Mouse (Mus musculus) layer of hippocampus, adult 2 months (tissue): ENCODE measurements around the gene Psmg3. TPM values are rescaled to one million over a fixed set of nuclear protein-coding genes. Genes with fewer than 3 reads are reported as not detected.

Experiments
- DNase-seq, 2 experiments: peaks; one replicate each; pipeline ENCODE4 v3.0.0; 2022; ENCODE audit warnings: low spot score in 2 of 2
- H3K27ac ChIP-seq: fragments of 200-600 bp; 2 replicates; pipeline ENCODE4 v1.8.1; 2022
- H3K4me3 ChIP-seq: fragments of 200-600 bp; 2 replicates; pipeline ENCODE4 v1.8.1; 2022; ENCODE audit warnings: mild to moderate bottlenecking
- CTCF ChIP-seq: fragments of 200-600 bp; conservative IDR thresholded peaks from 2 replicates; pipeline ENCODE4 v1.8.1; 2022; ENCODE audit warnings: antibody characterized with exemption, mild to moderate bottlenecking, moderate library complexity
- total RNA-seq, 2 experiments: library from RNA; stranded (reverse); gene quantifications; 2 replicates each; pipeline ENCODE4 v1.2.3; 2021

Psmg3 gene
- total RNA-seq, 2 experiments from 2014 or later = 20.1 to 20.3 TPM

- TF ChIP-seq CTCF = no peak
- peak overlapping the region; percentile 63 for H3K4me3 ChIP-seq
- H3K27ac ChIP-seq = peak overlapping the region; percentile 88; the same call in 1 of the 2 replicates
- no peak for DNase-seq
Observed at GRCm38 (mm10) chr5:139825947-139826346, 738 bp downstream of the Psmg3 start.

- H3K4me3 ChIP-seq = no peak overlapping the region
- no peak for TF ChIP-seq CTCF
- no peak overlapping the region for H3K27ac ChIP-seq
- DNase-seq = no peak
Observed at GRCm38 (mm10) chr5:139824531-139824930, 2.2 kb downstream of the Psmg3 start.

- Histone ChIP-seq H3K4me3 (no peak overlapping the region), H3K27ac (no peak overlapping the region)
- DNase-seq = no peak
Observed at GRCm38 (mm10) chr5:139821466-139822459, 4.9 kb downstream of the Psmg3 start.

GRCm38 (mm10) chr5:139819538-139820181, 7.0 kb downstream of the Psmg3 start, which contains the start of gene Tmem184a:
TSS of gene Tmem184a (minus strand) at chr5:139819917.
- TF ChIP-seq CTCF = no peak
- no peak for DNase-seq
- Histone ChIP-seq H3K27ac (no peak within 1 kb of the TSS), H3K4me3 (no peak within 1 kb of the TSS)

More at GRCm38 (mm10) chr5:139821466-139822459, 4.9 kb downstream of the Psmg3 start:
- no peak for TF ChIP-seq CTCF

GRCm38 (mm10) chr5:139818801-139819200, 7.9 kb downstream of the Psmg3 start:
- no peak overlapping the region for H3K27ac ChIP-seq

GRCm38 (mm10) chr5:139818056-139818455, 8.6 kb downstream of the Psmg3 start:
- DNase-seq = no peak
- no peak overlapping the region for H3K27ac ChIP-seq
- H3K4me3 ChIP-seq = no peak overlapping the region
- TF ChIP-seq CTCF = no peak

More at GRCm38 (mm10) chr5:139818801-139819200, 7.9 kb downstream of the Psmg3 start:
- H3K4me3 ChIP-seq = no peak overlapping the region
- peak; percentile 70 for TF ChIP-seq CTCF
- no peak for DNase-seq

- DNase-seq = no peak
- Histone ChIP-seq H3K4me3 (no peak overlapping the region), H3K27ac (no peak overlapping the region)
- peak; percentile 79 for TF ChIP-seq CTCF
Observed at GRCm38 (mm10) chr5:139817292-139817691, 9.4 kb downstream of the Psmg3 start.

GRCm38 (mm10) chr5:139816445-139816844, 10.2 kb downstream of the Psmg3 start:
- TF ChIP-seq CTCF = no peak
- Histone ChIP-seq H3K27ac (no peak overlapping the region), H3K4me3 (no peak overlapping the region)
- no peak for DNase-seq

- no peak for TF ChIP-seq CTCF
- Histone ChIP-seq H3K4me3 (no peak overlapping the region), H3K27ac (no peak overlapping the region)
- DNase-seq = no peak
Observed at GRCm38 (mm10) chr5:139815964-139816363, 10.7 kb downstream of the Psmg3 start.

- no peak for DNase-seq
- H3K27ac ChIP-seq = no peak overlapping the region
- no peak overlapping the region for H3K4me3 ChIP-seq
- TF ChIP-seq CTCF = no peak
Observed at GRCm38 (mm10) chr5:139813963-139814381, 12.7 kb downstream of the Psmg3 start.

- Histone ChIP-seq H3K27ac (no peak overlapping the region), H3K4me3 (no peak overlapping the region)
- no peak for DNase-seq
- no peak for TF ChIP-seq CTCF
Observed at GRCm38 (mm10) chr5:139813126-139813490, 13.6 kb downstream of the Psmg3 start.

GRCm38 (mm10) chr5:139812398-139813125, 14.1 kb downstream of the Psmg3 start:
- Histone ChIP-seq H3K4me3 (no peak overlapping the region), H3K27ac (no peak overlapping the region)
- TF ChIP-seq CTCF = no peak
- DNase-seq = no peak
